Comparison of ENCODE assay signal across 8 mouse cellular contexts in the genomic region with DNA sequence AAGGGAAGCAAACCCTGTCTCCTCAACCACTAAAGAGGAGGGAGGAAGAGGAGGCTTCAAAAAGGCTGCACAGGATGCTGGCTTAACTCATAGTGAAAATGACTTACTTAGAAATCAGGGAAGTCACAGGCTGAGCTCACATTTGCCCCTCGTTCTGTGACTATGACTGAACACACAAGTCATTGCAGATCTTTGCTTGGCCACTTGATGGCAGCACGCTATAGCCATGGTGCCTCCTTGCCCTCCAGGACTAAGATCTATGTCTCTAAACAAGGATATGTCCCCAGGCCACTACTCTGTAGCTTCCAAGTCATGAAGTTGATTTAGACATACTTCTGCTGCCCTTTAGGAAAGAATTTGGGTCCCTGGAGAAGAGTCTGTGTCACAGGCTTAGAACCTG.
DNase-seq lines count a peak whose midpoint lies in the region; ATAC-seq and TF ChIP-seq lines count a peak whose summit lies in the region.

No protein-coding gene starts in this region.

- WGBS in heart, embryonic 10.5 days = 10% methylated on average over 2 of the region's 2 CpGs

- ATAC-seq in inflammation-experienced regulatory T-cells, adult 6 months = no peak

- TF ChIP-seq CTCF in embryonic fibroblast, embryonic 13.5 days (IDR thresholded peaks at IDR 0.05; ENCODE audit: borderline replicate concordance, insufficient read depth, low read length) = peak; percentile 94

- H3K36me3 ChIP-seq in heart, embryonic 10.5 days = no peaks in the 10 kb centered on the region

- TF ChIP-seq POLR2A in embryonic fibroblast, embryonic 13.5 days (IDR thresholded peaks at IDR 0.05; ENCODE audit: low read depth, low read length) = no peak

- 0 out of 2 replicates have a peak overlapping the region, but pooled peaks have one; percentile 31 for H3K27ac ChIP-seq in heart, embryonic 10.5 days
- no peak overlapping the region for H3K27ac ChIP-seq in embryonic fibroblast, embryonic 13.5 days (ENCODE audit: insufficient read depth, low read length)

- H3K4me1 ChIP-seq in heart, embryonic 10.5 days = peaks cover 17% of the 10 kb centered on the region
- H3K4me1 ChIP-seq in embryonic fibroblast, embryonic 13.5 days (ENCODE audit: control insufficient read depth, insufficient read depth, low read length) = no peaks in the 10 kb centered on the region

- intact Hi-C loops in heart, postnatal 25 days (cut with DNase I) = loop anchor here (2.0 to 5.0 kb wide), 2 partner anchors 49 to 754 kb away; no protein-coding TSS in a partner anchor

- no peaks in the 10 kb centered on the region for H3K27me3 ChIP-seq in heart, embryonic 10.5 days (ENCODE audit: insufficient read depth, poor library complexity, severe bottlenecking)

- no peaks in the 10 kb centered on the region for H3K9me3 ChIP-seq in heart, embryonic 10.5 days

- no peak overlapping the region for H3K4me3 ChIP-seq in heart, embryonic 10.5 days
- no peak overlapping the region for H3K4me3 ChIP-seq in embryonic fibroblast, embryonic 13.5 days (ENCODE audit: insufficient read depth, low read length)

- no peak for DNase-seq in heart, embryonic 10.5 days (ENCODE audit: low spot score)
- DNase-seq in heart, postnatal 25 days (ENCODE audit: low spot score) = no peak
- DNase-seq in CD4-positive helper T cell, adult 2 months (ENCODE audit: low read depth, low spot score) = peak; percentile 20
- DNase-seq in adrenal gland, postnatal 10 days = peak; percentile 74
- peak; percentile 56 for DNase-seq in layer of hippocampus, adult 9-11 months
- peak; percentile 45 for DNase-seq in mesoderm, embryonic 11.5 days (ENCODE audit: low read depth, low spot score)

Comparison
In these comparisons a context has a peak if more than half of its experiments do, and no peak if none do; other contexts are left out.
1. DNase-seq: peak in CD4-positive helper T cell, adult 2 months (single experiment), adrenal gland, postnatal 10 days (single experiment), layer of hippocampus, adult 9-11 months (single experiment) and mesoderm, embryonic 11.5 days (single experiment); none in heart, embryonic 10.5 days (single experiment) and heart, postnatal 25 days (single experiment).